Mouse (Mus musculus) hindbrain, postnatal 0 days (tissue): ENCODE data around the gene Nostrin. TPM values are rescaled to one million over a fixed set of nuclear protein-coding genes. Genes with fewer than 3 reads are reported as not detected.
A peak's percentile ranks its signal among the peaks of the same experiment; 100 is the strongest.

Experiments used
- ATAC-seq: fragments of 200-750 bp; cut with Nextera tagmentation; 2 replicates; pipeline ENCODE4 v1.8.0; 2017; ENCODE audit warnings: mild to moderate bottlenecking, moderate TSS enrichment, moderate library complexity
- DNase-seq: peaks from one replicate; pipeline ENCODE4 v3.0.0-alpha.2; 2015; ENCODE audit warnings: low spot score
- H3K27ac ChIP-seq: fragments of 300-500 bp; sonication (generic); 2 replicates; pipeline ENCODE4 v1.5.1; 2014; ENCODE audit warnings: mild to moderate bottlenecking
- H3K27me3 ChIP-seq: fragments of 300-500 bp; sonication (generic); 2 replicates; pipeline ENCODE4 v1.6.1; 2014; ENCODE audit warnings: low read length, mixed read lengths; ENCODE audit not compliant: insufficient read depth
- H3K36me3 ChIP-seq: fragments of 300-500 bp; sonication (generic); 2 replicates; pipeline ENCODE4 v1.6.1; 2014; ENCODE audit warnings: low read length, mixed read lengths; ENCODE audit not compliant: insufficient read depth
- H3K4me1 ChIP-seq: fragments of 300-500 bp; sonication (generic); 2 replicates; pipeline ENCODE4 v1.6.1; 2014; ENCODE audit warnings: antibody characterized with exemption, low read length, mixed read lengths; ENCODE audit not compliant: insufficient read depth
- H3K4me2 ChIP-seq: fragments of 300-500 bp; sonication (generic); 2 replicates; pipeline ENCODE4 v1.6.1; 2014; ENCODE audit warnings: low read depth, mild to moderate bottlenecking, low read length, moderate library complexity, mixed read lengths
- H3K4me3 ChIP-seq: fragments of 300-500 bp; sonication (generic); 2 replicates; pipeline ENCODE4 v1.5.1; 2014; ENCODE audit warnings: low read length
- H3K9ac ChIP-seq: fragments of 300-500 bp; sonication (generic); replicated peaks from 2 replicates; pipeline ENCODE4 v1.6.1; 2014; ENCODE audit warnings: mild to moderate bottlenecking, low read length, moderate library complexity, mixed read lengths
- H3K9me3 ChIP-seq: fragments of 300-500 bp; sonication (generic); 2 replicates; pipeline ENCODE4 v1.6.1; 2016; ENCODE audit warnings: low read length, mixed read lengths
- CTCF ChIP-seq: IDR thresholded peaks from 2 replicates; pipeline ENCODE4 v1.5.1; 2016; ENCODE audit warnings: antibody characterized with exemption, control low read depth, low read depth
- WGBS: fragments of 180-500 bp; shearing (Covaris S2); extraction: QIAGEN DNeasy Blood & Tissue Kit; methylation state at CpG from one replicate; pipeline ENCODE4 v1.1.7; 2014; 5-methylcytosine and 5-hydroxymethylcytosine counted together
- polyA plus RNA-seq: library from polyadenylated mRNA; unstranded; fragments of >200 nt; fragmentation: Nextera tagmentation; extraction: Ambion mirVana; gene quantifications from 2 replicates; pipeline ENCODE4 v1.2.1, GENCODE M21; 2015
- total RNA-seq: library from RNA; depleted of rRNA; stranded (reverse); fragments of >200 nt; gene quantifications from 2 replicates; pipeline ENCODE4 v1.2.3, GENCODE M21; 2014

Gene Nostrin
- total and polyA plus RNA-seq, 2 experiments from 2014 or later = 1.9 to 2.3 TPM

GRCm38 (mm10) chr2:69128321-69128720 is 7.3 kb upstream of the Nostrin start:
- TF ChIP-seq CTCF = no peak
- Histone ChIP-seq H3K9ac (no peak overlapping the region), H3K27ac (peak overlapping the region; percentile 63; the same call in 1 of the 2 replicates), H3K9me3 (0 out of 2 replicates have a peak, but pooled peaks cover 4% of the 10 kb centered on the region), H3K4me2 (no peak overlapping the region), H3K4me3 (no peak overlapping the region), H3K27me3 (no peaks in the 10 kb centered on the region), H3K4me1 (peaks cover 12% of the 10 kb centered on the region), H3K36me3 (no peaks in the 10 kb centered on the region)
- 71% methylated on average over 7 of the region's 7 CpGs for WGBS
- ATAC-seq (no peak), DNase-seq (peak; percentile 15)

DNA sequence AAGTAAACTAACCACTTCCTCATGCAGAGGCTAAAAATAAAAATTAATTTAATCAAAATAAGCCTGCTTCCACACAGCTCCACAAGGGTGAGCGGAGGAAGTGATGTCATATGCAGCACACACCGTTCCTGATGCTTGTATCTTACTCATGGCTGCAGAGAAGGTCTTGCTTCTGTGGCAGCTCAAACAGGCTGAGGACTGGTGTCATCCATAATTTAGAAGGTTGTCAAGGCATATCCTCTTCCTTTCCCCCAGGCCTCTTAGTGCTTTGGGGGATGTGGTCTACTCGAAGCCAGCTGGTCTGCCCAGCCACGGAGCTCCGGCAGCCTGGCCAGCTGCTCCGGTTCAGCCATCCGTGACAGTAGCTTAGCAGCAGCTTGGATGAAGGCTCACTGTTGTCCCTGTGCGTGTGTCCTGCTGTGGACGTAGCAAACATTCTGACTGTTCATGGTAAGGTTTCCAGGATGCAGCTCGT is 6.6 kb upstream of the Nostrin start:
- 0 out of 2 replicates have a peak, but pooled peaks cover 4% of the 10 kb centered on the region for H3K9me3 ChIP-seq
- peaks cover 12% of the 10 kb centered on the region for H3K4me1 ChIP-seq
- peak; percentile 14; the same call in 1 of the 2 replicates for TF ChIP-seq CTCF
- H3K27ac ChIP-seq = peak overlapping the region; percentile 63
- peak; percentile 96 for ATAC-seq
- H3K4me2 ChIP-seq = 0 out of 2 replicates have a peak overlapping the region, but pooled peaks have one; percentile 17
- H3K4me3 ChIP-seq = no peak overlapping the region
- DNase-seq = peak; percentile 77
- H3K36me3 ChIP-seq = no peaks in the 10 kb centered on the region
- 23% methylated on average over 10 of the region's 10 CpGs for WGBS
- no peaks in the 10 kb centered on the region for H3K27me3 ChIP-seq
- no peak overlapping the region for H3K9ac ChIP-seq

DNA sequence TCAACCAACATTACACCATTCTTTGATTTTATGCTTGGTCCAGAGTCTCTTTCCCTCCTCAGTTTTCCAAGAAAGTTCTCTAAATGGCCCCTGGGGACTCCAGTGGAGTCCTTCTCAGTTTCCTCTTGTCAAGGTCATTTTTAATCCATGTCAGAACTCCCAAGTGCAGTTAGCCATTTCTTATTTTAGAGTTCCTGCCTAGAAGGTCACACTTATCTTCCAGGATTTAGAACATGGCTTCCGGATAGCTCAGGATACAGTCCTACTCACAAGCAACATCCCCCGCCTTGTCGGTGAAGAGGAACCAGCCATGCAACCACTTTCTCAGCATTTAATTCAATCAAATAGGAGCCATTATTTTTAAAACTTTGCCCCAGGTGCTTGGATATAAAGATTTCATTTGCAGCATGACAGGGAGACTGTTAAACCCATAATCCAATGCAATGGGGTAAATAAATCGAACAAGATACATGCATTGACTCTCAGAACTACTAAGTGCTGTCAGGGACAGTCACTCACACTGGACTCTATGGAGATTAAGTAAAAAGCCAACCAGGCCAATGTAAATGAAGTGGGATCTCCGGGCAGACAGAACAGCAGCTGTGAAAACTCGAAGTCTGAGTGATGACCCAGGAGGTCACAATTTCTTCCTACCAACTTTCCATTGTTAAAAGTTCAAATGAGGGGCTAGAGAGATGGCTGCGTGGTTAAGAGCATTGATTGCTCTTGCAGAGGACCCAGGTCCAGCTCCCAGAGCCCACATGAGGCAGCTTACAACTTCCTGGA is 6.0 kb upstream of the Nostrin start:
- 59% methylated on average over 7 of the region's 7 CpGs for WGBS

DNA sequence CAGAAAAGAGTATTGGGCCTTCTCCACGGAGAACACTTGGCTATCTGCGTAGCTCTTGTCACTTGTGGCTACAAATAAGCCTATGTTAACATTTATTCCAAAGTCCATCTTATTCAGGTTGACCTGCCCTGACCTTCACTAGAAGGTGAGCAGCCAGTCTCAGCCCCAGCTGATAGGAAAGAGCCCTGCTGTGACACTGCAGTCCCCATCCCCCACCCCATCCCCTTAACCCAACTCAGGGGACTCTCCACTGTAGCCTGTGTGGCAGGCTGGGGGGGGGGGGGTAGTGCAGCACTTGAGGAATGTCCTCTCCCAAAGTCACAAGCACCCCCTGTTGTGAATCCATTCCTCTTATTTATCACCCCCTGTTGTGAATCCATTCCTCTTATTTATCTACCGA is 3.6 kb upstream of the Nostrin start:
- no peak overlapping the region for H3K4me2 ChIP-seq

More for the DNA sequence above, 6.0 kb upstream of the Nostrin start:
- H3K4me2 ChIP-seq = 0 out of 2 replicates have a peak overlapping the region, but pooled peaks have one; percentile 17
- no peak overlapping the region for H3K4me3 ChIP-seq
- H3K4me1 ChIP-seq = peaks cover 12% of the 10 kb centered on the region
- H3K9me3 ChIP-seq = 0 out of 2 replicates have a peak, but pooled peaks cover 4% of the 10 kb centered on the region
- no peaks in the 10 kb centered on the region for H3K36me3 ChIP-seq
- TF ChIP-seq CTCF = no peak
- ATAC-seq (no peak; the same call in 1 of the 2 replicates), DNase-seq (no peak)
- peak overlapping the region; percentile 63 for H3K27ac ChIP-seq
- no peaks in the 10 kb centered on the region for H3K27me3 ChIP-seq
- no peak overlapping the region for H3K9ac ChIP-seq

DNA sequence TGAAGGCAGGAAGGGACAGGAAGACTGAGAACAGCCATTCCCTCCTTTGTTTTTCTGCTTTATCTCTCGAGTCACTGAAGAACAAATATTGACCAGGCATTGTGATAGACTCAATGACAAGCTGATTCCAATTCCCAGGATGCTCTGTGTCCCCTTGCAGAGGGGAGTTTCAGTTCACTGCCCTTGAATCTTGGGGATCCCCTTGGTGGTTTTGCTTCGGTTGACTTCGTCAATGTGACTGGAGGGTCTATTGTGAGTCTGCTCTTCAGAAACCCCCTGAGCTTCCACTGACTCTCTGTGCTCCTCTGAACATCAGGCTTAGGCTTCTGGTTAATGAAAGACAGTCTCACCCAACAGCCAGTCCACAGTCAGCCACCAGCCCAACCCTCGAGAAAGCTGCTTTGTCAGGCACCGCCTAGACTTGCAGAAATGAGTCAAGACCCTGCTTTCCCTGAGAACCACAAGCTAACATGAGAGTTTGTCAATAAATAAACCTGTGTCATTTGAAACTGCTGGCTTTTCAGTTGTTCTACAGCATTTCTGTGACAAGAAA is 3.0 kb upstream of the Nostrin start:
- no peak for TF ChIP-seq CTCF
- no peak overlapping the region for H3K27ac ChIP-seq
- no peak overlapping the region for H3K9ac ChIP-seq
- ATAC-seq (no peak), DNase-seq (no peak)
- no peak overlapping the region for H3K4me3 ChIP-seq
- 0 out of 2 replicates have a peak, but pooled peaks cover 4% of the 10 kb centered on the region for H3K9me3 ChIP-seq
- H3K4me2 ChIP-seq = no peak overlapping the region
- H3K4me1 ChIP-seq = peaks cover 12% of the 10 kb centered on the region
- no peaks in the 10 kb centered on the region for H3K36me3 ChIP-seq
- no peaks in the 10 kb centered on the region for H3K27me3 ChIP-seq
- WGBS = 31% methylated on average over 5 of the region's 5 CpGs

More for the DNA sequence above, 3.6 kb upstream of the Nostrin start:
- 0 out of 2 replicates have a peak, but pooled peaks cover 4% of the 10 kb centered on the region for H3K9me3 ChIP-seq
- no peak for TF ChIP-seq CTCF
- H3K4me1 ChIP-seq = peaks cover 12% of the 10 kb centered on the region
- no peaks in the 10 kb centered on the region for H3K36me3 ChIP-seq
- ATAC-seq = no peak
- no peak for DNase-seq
- WGBS = 64% methylated on average over 3 of the region's 3 CpGs
- H3K27me3 ChIP-seq = no peaks in the 10 kb centered on the region
- no peak overlapping the region for H3K4me3 ChIP-seq
- H3K9ac ChIP-seq = no peak overlapping the region
- H3K27ac ChIP-seq = no peak overlapping the region

GRCm38 (mm10) chr2:69134186-69134585 is 1.4 kb upstream of the Nostrin start:
- Histone ChIP-seq H3K4me1 (peaks cover 7% of the 10 kb centered on the region), H3K4me3 (no peak overlapping the region), H3K9ac (no peak overlapping the region), H3K4me2 (no peak overlapping the region), H3K27ac (no peak overlapping the region), H3K27me3 (no peaks in the 10 kb centered on the region), H3K36me3 (no peaks in the 10 kb centered on the region), H3K9me3 (0 out of 2 replicates have a peak, but pooled peaks cover 4% of the 10 kb centered on the region)
- ATAC-seq = no peak
- no peak for TF ChIP-seq CTCF
- 94% methylated on average over 1 of the region's 1 CpGs for WGBS
- DNase-seq = no peak
